Mouse (Mus musculus) heart, postnatal 4 days (tissue): Measurements from ENCODE around the gene Acat2. TPM values are rescaled to one million over a fixed set of nuclear protein-coding genes. Genes with fewer than 3 reads are reported as not detected.
A peak's percentile ranks its signal among the peaks of the same experiment; 100 is the strongest.
"Not testable (repeated sequence)": the region's sequence is repeated elsewhere in the genome, so short reads cannot be mapped to it uniquely, and the experiment has no call there.

ENCODE experiments used
- DNase-seq: peaks from one replicate; pipeline ENCODE4 v3.0.0; 2021
- total RNA-seq, 2 experiments: library from RNA; stranded (reverse); gene quantifications; 2 replicates each; pipeline ENCODE4 v1.2.3; 2021

Acat2 gene
- total RNA-seq, 2 experiments from 2014 or later, result 20.3 to 21.1 TPM

GRCm38 (mm10) chr17:12956664-12957063, 3.9 kb downstream of the Acat2 start:
- no peak for DNase-seq

- no peak for DNase-seq
Measured at GRCm38 (mm10) chr17:12949669-12950068, 10.9 kb downstream of the Acat2 start.

- DNase-seq, result no peak
Measured at GRCm38 (mm10) chr17:12942459-12943162, 17.9 kb downstream of the Acat2 start.

GRCm38 (mm10) chr17:12941543-12942260, 18.8 kb downstream of the Acat2 start:
- DNase-seq, result no peak

- DNase-seq, result no peak
Measured at GRCm38 (mm10) chr17:12940151-12940805, 20.3 kb downstream of the Acat2 start, which contains the start of gene Acat3. TSS of gene Acat3 (minus strand) at chr17:12940600.

GRCm38 (mm10) chr17:12939377-12940148, 21.0 kb downstream of the Acat2 start:
- DNase-seq, result not testable (repeated sequence)

- DNase-seq, result no peak
Measured at GRCm38 (mm10) chr17:12938077-12938476, 22.5 kb downstream of the Acat2 start.

- no peak for DNase-seq
Measured at GRCm38 (mm10) chr17:12937412-12937970, 23.1 kb downstream of the Acat2 start.

DNA sequence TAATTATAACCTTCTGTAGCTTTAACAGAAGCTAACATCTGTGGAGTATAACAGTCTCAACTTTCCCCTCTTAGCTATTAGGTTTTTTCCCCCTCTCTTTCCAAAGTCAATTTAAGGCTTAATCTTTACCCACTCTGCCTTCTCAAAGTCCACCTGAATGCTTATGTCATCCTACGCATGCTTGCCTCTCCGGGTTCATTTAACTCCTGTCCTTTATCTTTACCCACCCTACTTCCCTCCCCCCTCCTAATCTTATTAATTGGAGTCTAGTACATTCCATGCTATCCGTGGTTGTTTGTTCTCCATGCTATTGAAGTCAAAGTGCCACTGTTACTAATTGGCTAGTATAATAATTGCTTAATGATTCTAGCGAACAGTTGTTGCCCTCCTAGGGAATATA, 24.8 kb downstream of the Acat2 start:
- DNase-seq, result no peak

DNA sequence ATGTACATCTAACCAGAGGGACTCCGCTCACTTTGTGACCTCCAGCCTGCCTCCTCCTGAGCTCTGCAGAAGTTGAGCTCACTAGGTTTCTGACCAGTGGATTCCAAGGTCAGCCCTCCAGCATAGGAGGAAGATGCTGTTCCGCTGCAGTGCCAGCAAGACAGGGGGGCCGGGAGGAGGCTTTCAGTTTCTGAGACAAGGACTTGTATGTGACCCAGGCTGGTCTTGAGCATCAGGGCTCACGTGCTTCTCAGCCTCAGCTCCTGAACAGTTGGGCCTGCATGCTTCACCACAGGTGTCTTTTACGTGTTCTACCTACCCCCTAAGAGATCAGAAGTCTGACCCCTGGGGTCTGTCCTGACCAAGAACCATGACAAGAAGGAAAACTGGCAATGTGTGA, 29.0 kb downstream of the Acat2 start:
- DNase-seq, result not testable (repeated sequence)

DNA sequence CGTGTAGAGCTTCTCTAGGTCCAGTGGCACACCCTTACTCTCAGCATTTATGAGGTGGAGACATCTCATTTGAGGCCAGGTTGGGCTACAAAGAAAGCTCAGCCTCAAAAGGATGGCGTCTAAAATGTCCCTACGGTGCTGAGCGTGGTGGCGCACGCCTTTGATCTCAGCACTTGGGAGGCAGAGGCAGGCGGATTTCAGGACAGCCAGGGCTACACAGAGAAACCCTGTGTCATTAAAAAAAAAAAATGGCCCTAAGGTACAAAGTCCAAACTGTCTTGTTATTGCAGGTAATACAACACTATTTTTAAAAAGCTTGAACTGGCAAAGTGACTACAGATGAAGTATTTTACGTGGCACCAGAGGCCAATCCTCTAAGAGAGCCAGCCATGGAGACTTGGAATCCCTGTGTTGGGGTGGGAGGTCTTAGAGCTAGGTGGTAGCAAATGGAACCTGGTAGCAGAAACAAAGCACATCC, 34.8 kb downstream of the Acat2 start:
- DNase-seq, result no peak

DNA sequence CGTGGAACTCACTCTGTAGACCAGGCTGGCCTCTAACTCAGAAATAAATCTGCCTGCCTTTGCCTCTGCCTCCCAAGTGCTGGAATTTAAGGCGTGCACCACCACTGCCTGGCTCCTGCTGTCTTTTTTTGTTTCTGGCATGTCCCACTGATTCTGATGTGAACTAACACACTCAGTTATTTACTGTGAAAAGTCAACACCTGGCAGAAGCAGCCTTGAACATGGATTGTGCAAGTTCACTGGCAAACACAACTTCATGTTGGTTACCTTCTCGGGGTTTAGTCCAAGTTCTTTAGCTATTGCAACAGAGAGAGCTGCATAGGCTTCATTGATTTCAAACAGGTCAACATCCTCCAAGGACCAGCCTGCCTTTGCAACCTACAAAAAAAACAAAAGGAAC, 35.5 kb downstream of the Acat2 start:
- no peak for DNase-seq

- no peak for DNase-seq
Measured at GRCm38 (mm10) chr17:12921073-12921472, 39.5 kb downstream of the Acat2 start.

DNA sequence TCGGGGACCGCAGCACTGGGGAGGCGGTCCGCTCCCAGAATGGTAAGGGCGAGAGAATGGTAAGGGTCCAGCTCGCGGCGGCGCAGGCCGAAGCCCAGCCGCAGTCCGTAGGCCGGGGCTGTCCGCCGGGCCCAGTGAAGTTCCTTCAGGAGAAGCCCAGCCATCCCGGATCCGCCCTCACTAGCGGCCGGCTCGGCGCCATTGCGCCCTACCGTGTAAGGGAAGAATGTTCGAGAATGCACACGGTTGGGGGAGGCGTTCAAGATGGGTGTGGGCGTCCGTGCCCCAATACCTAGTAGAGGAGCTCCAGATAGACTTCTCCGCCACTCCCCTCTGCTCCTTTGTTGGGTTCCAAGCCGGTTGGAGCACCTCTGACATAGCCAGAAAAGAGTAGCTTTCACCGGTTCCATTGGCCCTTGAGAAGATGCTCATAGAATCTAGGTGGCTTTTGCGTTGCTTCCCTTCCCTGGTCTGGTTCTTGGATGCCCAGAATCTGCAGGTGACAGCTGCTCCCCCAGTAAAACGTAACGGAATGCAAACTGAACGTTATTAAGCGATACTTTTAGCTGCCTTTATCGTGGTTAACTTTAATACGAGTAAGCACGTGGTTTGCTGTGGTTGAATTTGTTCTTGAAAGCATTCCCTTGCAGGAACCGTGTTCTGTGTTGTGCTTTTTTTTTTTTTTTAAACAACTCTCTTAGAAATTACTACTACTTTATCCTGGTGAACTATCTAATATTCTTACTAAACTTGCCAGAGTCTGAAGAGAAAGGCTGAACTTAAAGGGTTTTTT, 43.8 kb downstream of the Acat2 start:
- DNase-seq, result peak; percentile 63

DNA sequence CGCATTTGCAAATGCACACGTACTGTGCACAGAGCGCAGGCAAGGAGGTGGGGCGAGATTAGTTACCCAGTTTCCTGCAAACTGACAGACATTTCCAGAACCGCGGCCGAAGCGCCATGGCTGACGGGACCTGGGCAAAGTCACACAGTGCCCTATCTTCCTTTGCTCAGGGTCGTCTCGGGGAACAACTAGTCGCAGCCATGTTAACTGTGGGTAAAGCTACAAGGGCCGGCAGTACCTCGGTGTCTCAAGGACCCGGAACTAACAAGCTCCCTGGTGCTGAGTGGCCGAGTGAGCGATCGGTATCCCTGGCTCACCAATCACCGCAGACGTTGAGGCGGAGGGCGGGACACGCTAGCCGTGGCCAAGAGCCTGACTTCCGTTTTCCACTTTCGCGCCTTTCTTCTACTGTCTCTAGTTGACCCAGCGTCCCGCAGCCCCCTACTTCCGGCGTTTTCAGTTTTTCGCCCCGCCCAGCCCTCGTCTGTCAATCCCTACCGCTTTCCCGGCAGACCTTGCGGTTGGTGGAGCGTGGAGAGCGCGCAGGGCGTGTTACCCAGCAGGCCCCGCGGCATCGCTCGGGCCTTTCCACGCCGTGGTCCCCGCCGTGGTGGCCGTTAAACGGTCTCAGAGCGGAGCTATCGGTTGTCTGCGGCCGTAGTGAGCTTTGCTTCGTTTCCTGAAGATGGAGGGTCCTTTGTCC, 44.5 kb downstream of the Acat2 start, which contains the start of gene Mrpl18:
Gene Mrpl18, minus strand, starts transcription at position 465 of the 703 bp plus-strand sequence.
- peak; percentile 99 for DNase-seq

- no peak for DNase-seq
Measured at GRCm38 (mm10) chr17:12915488-12915880, 45.1 kb downstream of the Acat2 start, which contains the start of gene Tcp1. TSS of gene Tcp1 (plus strand) at chr17:12915701.

- DNase-seq, result no peak
Measured at GRCm38 (mm10) chr17:12910391-12910790, 50.2 kb downstream of the Acat2 start.

DNA sequence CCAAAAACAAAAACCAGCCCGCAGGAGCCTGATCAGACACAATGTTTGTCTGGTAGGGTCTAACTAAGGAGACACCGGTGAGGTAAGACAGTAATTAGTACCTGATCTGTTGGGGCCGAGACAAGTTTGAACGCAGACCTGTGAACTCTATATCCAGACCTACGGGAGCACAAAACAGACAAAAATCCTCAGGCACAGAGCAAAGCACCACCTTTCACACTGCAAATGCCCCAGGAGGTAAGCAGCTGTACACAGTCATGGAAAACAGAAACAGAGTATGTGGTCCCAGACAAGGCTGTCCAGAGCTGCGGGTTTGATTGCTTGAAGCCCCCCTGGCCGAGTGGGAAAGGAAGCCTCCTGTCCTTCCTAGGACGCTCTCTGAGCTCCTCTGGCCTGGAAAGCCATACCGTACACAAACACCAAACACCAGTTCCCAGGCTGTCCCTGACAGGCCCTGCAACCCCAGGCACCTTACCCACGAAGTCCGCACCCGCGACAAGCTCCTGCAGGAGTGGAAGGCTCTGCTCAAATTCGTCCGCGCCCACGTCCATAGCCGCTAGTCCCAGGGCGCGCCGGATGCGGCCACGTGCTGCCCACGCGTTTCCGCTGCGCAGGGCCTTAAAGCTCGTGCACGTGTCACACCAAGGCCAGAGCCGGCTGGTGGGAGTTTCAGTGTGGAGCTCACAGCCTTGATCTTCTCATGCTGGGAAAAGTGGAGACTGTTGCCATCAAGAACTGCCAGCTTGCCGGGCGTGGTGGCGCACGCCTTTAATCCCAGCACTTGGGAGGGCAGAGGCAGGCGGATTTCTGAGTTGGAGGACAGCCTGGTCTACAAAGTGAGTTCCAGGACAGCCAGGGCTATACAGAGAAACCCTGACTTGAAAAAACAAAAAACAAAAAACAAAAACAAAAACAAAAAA, 50.9 kb downstream of the Acat2 start, which contains the start of gene Pnldc1:
Gene Pnldc1, minus strand, starts transcription at position 870 of the 920 bp plus-strand sequence.
- no peak for DNase-seq

DNA sequence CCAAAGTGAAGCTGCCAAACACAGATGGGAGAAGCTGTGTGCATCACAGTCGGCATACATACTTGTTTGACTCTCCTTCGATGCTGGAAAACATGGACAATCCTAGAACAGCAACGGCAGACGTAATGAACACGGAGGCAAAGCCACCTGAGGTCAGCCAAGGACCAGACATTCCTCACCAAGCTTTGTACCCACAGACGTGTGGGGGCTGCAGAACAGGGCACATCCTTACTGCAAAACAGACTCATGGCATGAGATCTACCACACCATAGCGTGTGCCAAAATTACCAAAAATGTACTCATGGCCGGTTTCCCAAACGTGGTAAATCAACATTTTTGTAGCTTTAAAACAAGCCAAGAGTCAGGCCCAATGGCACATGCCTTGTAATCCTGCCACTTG, 54.1 kb downstream of the Acat2 start:
- DNase-seq, result no peak
